Mouse (Mus musculus): ENCODE results near the gene Polr3f. TPM values are rescaled to one million over a fixed set of nuclear protein-coding genes. Genes with fewer than 3 reads are reported as not detected.

Polr3f gene
- 6.6 and 6.7 TPM in 2 replicates for polyA plus RNA-seq (2015; fragmentation: Nextera tagmentation; extraction: Ambion mirVana)

GRCm38 (mm10) chr2:144526981-144527820 lies at the start of gene Polr3f, which contains the start of gene Dzank1:
TSS of gene Polr3f (plus strand) at chr2:144527718.
TSS of gene Dzank1 (minus strand) at chr2:144527414.
- H3K4me1 ChIP-seq (ENCODE audit: control insufficient read depth, low read depth, low read length) = peaks cover 14% of the 10 kb centered on the region
- H3K36me3 ChIP-seq (ENCODE audit: control insufficient read depth, insufficient read depth) = no peaks in the 10 kb centered on the region
- H3K4me3 ChIP-seq (ENCODE audit: low read depth, low read length) = peak within 1 kb of the TSS; percentile 81
- H3K27me3 ChIP-seq (ENCODE audit: control insufficient read depth, insufficient read depth, low read depth, low read length) = peaks cover 10% of the 10 kb centered on the region
- ATAC-seq (ENCODE audit: low read depth) = peak; percentile 98
- peak within 1 kb of the TSS; percentile 96 for H3K4me2 ChIP-seq (ENCODE audit: low read depth, low read length)
- peak within 1 kb of the TSS; percentile 84 for H3K9ac ChIP-seq (ENCODE audit: low read depth, low read length)
- 1% methylated on average over 56 of the region's 56 CpGs for WGBS (ENCODE audit: insufficient replicate concordance)
- H3K9me3 ChIP-seq (replicated peaks; ENCODE audit: control insufficient read depth, low read length) = no peaks in the 10 kb centered on the region
- peak within 1 kb of the TSS; percentile 86 for H3K27ac ChIP-seq (ENCODE audit: low read length)

- 72% methylated on average over 2 of the region's 2 CpGs for WGBS (ENCODE audit: insufficient replicate concordance)
- H3K4me1 ChIP-seq (ENCODE audit: control insufficient read depth, low read depth, low read length) = no peaks in the 10 kb centered on the region
These were observed 48.1 kb upstream of the Polr3f start for GRCm38 (mm10) chr2:144479421-144479820.

GRCm38 (mm10) chr2:144484084-144484483 lies 43.4 kb upstream of the Polr3f start:
- H3K9me3 ChIP-seq (replicated peaks; ENCODE audit: control insufficient read depth, low read length) = no peaks in the 10 kb centered on the region
- H3K4me2 ChIP-seq (ENCODE audit: low read depth, low read length) = no peak overlapping the region
- no peak overlapping the region for H3K4me3 ChIP-seq (ENCODE audit: low read depth, low read length)
- H3K36me3 ChIP-seq (ENCODE audit: control insufficient read depth, insufficient read depth) = no peaks in the 10 kb centered on the region
- no peak for ATAC-seq (ENCODE audit: low read depth)
- no peaks in the 10 kb centered on the region for H3K4me1 ChIP-seq (ENCODE audit: control insufficient read depth, low read depth, low read length)
- WGBS (ENCODE audit: insufficient replicate concordance) = 44% methylated on average over 1 of the region's 1 CpGs
- H3K27me3 ChIP-seq (ENCODE audit: control insufficient read depth, insufficient read depth, low read depth, low read length) = no peaks in the 10 kb centered on the region
- H3K27ac ChIP-seq (ENCODE audit: low read length) = no peak overlapping the region
- no peak overlapping the region for H3K9ac ChIP-seq (ENCODE audit: low read depth, low read length)

More at GRCm38 (mm10) chr2:144479421-144479820, 48.1 kb upstream of the Polr3f start:
- Histone ChIP-seq H3K4me2 (ENCODE audit: low read depth, low read length) (no peak overlapping the region), H3K27me3 (ENCODE audit: control insufficient read depth, insufficient read depth, low read depth, low read length) (no peaks in the 10 kb centered on the region), H3K27ac (ENCODE audit: low read length) (no peak overlapping the region), H3K9me3 (replicated peaks; ENCODE audit: control insufficient read depth, low read length) (no peaks in the 10 kb centered on the region), H3K4me3 (ENCODE audit: low read depth, low read length) (no peak overlapping the region), H3K9ac (ENCODE audit: low read depth, low read length) (no peak overlapping the region), H3K36me3 (ENCODE audit: control insufficient read depth, insufficient read depth) (no peaks in the 10 kb centered on the region)
- ATAC-seq (ENCODE audit: low read depth) = no peak

- Histone ChIP-seq H3K27ac (ENCODE audit: low read length) (no peak overlapping the region), H3K9me3 (replicated peaks; ENCODE audit: control insufficient read depth, low read length) (no peaks in the 10 kb centered on the region), H3K4me1 (ENCODE audit: control insufficient read depth, low read depth, low read length) (no peaks in the 10 kb centered on the region), H3K27me3 (ENCODE audit: control insufficient read depth, insufficient read depth, low read depth, low read length) (no peaks in the 10 kb centered on the region), H3K9ac (ENCODE audit: low read depth, low read length) (no peak overlapping the region), H3K4me2 (ENCODE audit: low read depth, low read length) (no peak overlapping the region), H3K4me3 (ENCODE audit: low read depth, low read length) (no peak overlapping the region), H3K36me3 (ENCODE audit: control insufficient read depth, insufficient read depth) (no peaks in the 10 kb centered on the region)
- ATAC-seq (ENCODE audit: low read depth) = no peak
- WGBS (ENCODE audit: insufficient replicate concordance) = 60% methylated on average over 7 of the region's 7 CpGs
These were observed 42.1 kb upstream of the Polr3f start for GRCm38 (mm10) chr2:144485439-144485838.

- H3K9me3 ChIP-seq (replicated peaks; ENCODE audit: control insufficient read depth, low read length) = no peaks in the 10 kb centered on the region
- no peaks in the 10 kb centered on the region for H3K4me1 ChIP-seq (ENCODE audit: control insufficient read depth, low read depth, low read length)
- no peak overlapping the region for H3K4me2 ChIP-seq (ENCODE audit: low read depth, low read length)
- no peak overlapping the region for H3K27ac ChIP-seq (ENCODE audit: low read length)
- H3K4me3 ChIP-seq (ENCODE audit: low read depth, low read length) = no peak overlapping the region
- ATAC-seq (ENCODE audit: low read depth) = no peak
- WGBS (ENCODE audit: insufficient replicate concordance) = 57% methylated on average over 6 of the region's 6 CpGs
- no peak overlapping the region for H3K9ac ChIP-seq (ENCODE audit: low read depth, low read length)
- no peaks in the 10 kb centered on the region for H3K36me3 ChIP-seq (ENCODE audit: control insufficient read depth, insufficient read depth)
- H3K27me3 ChIP-seq (ENCODE audit: control insufficient read depth, insufficient read depth, low read depth, low read length) = no peaks in the 10 kb centered on the region
These were observed 40.0 kb upstream of the Polr3f start for GRCm38 (mm10) chr2:144487476-144487875.

- Histone ChIP-seq H3K4me1 (ENCODE audit: control insufficient read depth, low read depth, low read length) (no peaks in the 10 kb centered on the region), H3K4me3 (ENCODE audit: low read depth, low read length) (no peak overlapping the region), H3K27me3 (ENCODE audit: control insufficient read depth, insufficient read depth, low read depth, low read length) (no peaks in the 10 kb centered on the region), H3K9ac (ENCODE audit: low read depth, low read length) (no peak overlapping the region), H3K36me3 (ENCODE audit: control insufficient read depth, insufficient read depth) (no peaks in the 10 kb centered on the region), H3K4me2 (ENCODE audit: low read depth, low read length) (no peak overlapping the region), H3K9me3 (replicated peaks; ENCODE audit: control insufficient read depth, low read length) (no peaks in the 10 kb centered on the region), H3K27ac (ENCODE audit: low read length) (no peak overlapping the region)
- ATAC-seq (ENCODE audit: low read depth) = no peak
- whole genome bisulfite sequencing (ENCODE audit: insufficient replicate concordance) = 76% methylated on average over 5 of the region's 5 CpGs
These were observed 38.2 kb upstream of the Polr3f start for GRCm38 (mm10) chr2:144489342-144489741.

GRCm38 (mm10) chr2:144502134-144502533 lies 25.4 kb upstream of the Polr3f start:
- no peak for ATAC-seq (ENCODE audit: low read depth)
- Histone ChIP-seq H3K27ac (ENCODE audit: low read length) (no peak overlapping the region), H3K9me3 (replicated peaks; ENCODE audit: control insufficient read depth, low read length) (no peaks in the 10 kb centered on the region), H3K4me2 (ENCODE audit: low read depth, low read length) (no peak overlapping the region), H3K36me3 (ENCODE audit: control insufficient read depth, insufficient read depth) (no peaks in the 10 kb centered on the region), H3K9ac (ENCODE audit: low read depth, low read length) (no peak overlapping the region), H3K4me3 (ENCODE audit: low read depth, low read length) (no peak overlapping the region), H3K4me1 (ENCODE audit: control insufficient read depth, low read depth, low read length) (no peaks in the 10 kb centered on the region), H3K27me3 (ENCODE audit: control insufficient read depth, insufficient read depth, low read depth, low read length) (no peaks in the 10 kb centered on the region)
- 74% methylated on average over 6 of the region's 6 CpGs for WGBS (ENCODE audit: insufficient replicate concordance)

GRCm38 (mm10) chr2:144514619-144515018 lies 12.9 kb upstream of the Polr3f start:
- Histone ChIP-seq H3K4me1 (ENCODE audit: control insufficient read depth, low read depth, low read length) (no peaks in the 10 kb centered on the region), H3K4me3 (ENCODE audit: low read depth, low read length) (no peak overlapping the region), H3K9ac (ENCODE audit: low read depth, low read length) (no peak overlapping the region), H3K9me3 (replicated peaks; ENCODE audit: control insufficient read depth, low read length) (no peaks in the 10 kb centered on the region), H3K27ac (ENCODE audit: low read length) (no peak overlapping the region), H3K36me3 (ENCODE audit: control insufficient read depth, insufficient read depth) (no peaks in the 10 kb centered on the region), H3K27me3 (ENCODE audit: control insufficient read depth, insufficient read depth, low read depth, low read length) (no peaks in the 10 kb centered on the region), H3K4me2 (ENCODE audit: low read depth, low read length) (no peak overlapping the region)
- ATAC-seq (ENCODE audit: low read depth) = no peak
- WGBS (ENCODE audit: insufficient replicate concordance) = 53% methylated on average over 3 of the region's 3 CpGs

GRCm38 (mm10) chr2:144519772-144520171 lies 7.7 kb upstream of the Polr3f start:
- ATAC-seq (ENCODE audit: low read depth) = no peak
- Histone ChIP-seq H3K9ac (ENCODE audit: low read depth, low read length) (no peak overlapping the region), H3K27me3 (ENCODE audit: control insufficient read depth, insufficient read depth, low read depth, low read length) (no peaks in the 10 kb centered on the region), H3K9me3 (replicated peaks; ENCODE audit: control insufficient read depth, low read length) (no peaks in the 10 kb centered on the region), H3K36me3 (ENCODE audit: control insufficient read depth, insufficient read depth) (no peaks in the 10 kb centered on the region), H3K4me2 (ENCODE audit: low read depth, low read length) (no peak overlapping the region), H3K4me3 (ENCODE audit: low read depth, low read length) (no peak overlapping the region), H3K4me1 (ENCODE audit: control insufficient read depth, low read depth, low read length) (no peaks in the 10 kb centered on the region), H3K27ac (ENCODE audit: low read length) (no peak overlapping the region)
- WGBS (ENCODE audit: insufficient replicate concordance) = 53% methylated on average over 3 of the region's 3 CpGs
